Mouse (Mus musculus): ENCODE results near the gene Hsd11b1. TPM values are rescaled to one million over a fixed set of nuclear protein-coding genes. Genes with fewer than 3 reads are reported as not detected.

Hsd11b1 gene
- polyA plus RNA-seq, 1 experiment from 2014 or later = not detected

- Histone ChIP-seq H3K4me2 (ENCODE audit: low read depth) (peak overlapping the region; percentile 70), H3K27me3 (ENCODE audit: control insufficient read depth, insufficient read depth, low read length) (no peaks in the 10 kb centered on the region), H3K4me3 (ENCODE audit: low read depth, low read length) (peak overlapping the region; percentile 67), H3K27ac (ENCODE audit: low read depth, low read length) (0 out of 2 replicates have a peak overlapping the region, but pooled peaks have one; percentile 17), H3K9ac (ENCODE audit: low read length) (peak overlapping the region; percentile 64), H3K4me1 (ENCODE audit: control insufficient read depth, insufficient read depth, low read length) (0 out of 2 replicates have a peak, but pooled peaks cover 9% of the 10 kb centered on the region), H3K36me3 (ENCODE audit: control insufficient read depth, insufficient read depth, low read length) (no peaks in the 10 kb centered on the region), H3K9me3 (ENCODE audit: control insufficient read depth, low read length) (no peaks in the 10 kb centered on the region)
- DNase-seq (ENCODE audit: low spot score) (peak; percentile 98), ATAC-seq (ENCODE audit: insufficient read depth, low FRiP score, low TSS enrichment) (peak; percentile 98)
- WGBS = 1% methylated on average over 48 of the region's 48 CpGs
These were observed 90.7 kb downstream of the Hsd11b1 start for GRCm38 (mm10) chr1:193172991-193173809.

Other genes starting within 250 kb of the Hsd11b1 start
- gene Syt14, start 228.3 kb downstream of the Hsd11b1 start, polyA plus RNA-seq (2014; fragmentation: Nextera tagmentation; extraction: Ambion mirVana) = 7.4 and 8.1 TPM in 2 replicates
- gene Diexf, start 133.8 kb downstream of the Hsd11b1 start, polyA plus RNA-seq (2014; fragmentation: Nextera tagmentation; extraction: Ambion mirVana) = 10.8 and 11.3 TPM in 2 replicates
- gene Irf6, start 111.0 kb downstream of the Hsd11b1 start, polyA plus RNA-seq (2014; fragmentation: Nextera tagmentation; extraction: Ambion mirVana) = 5.4 and 5.5 TPM in 2 replicates
- gene A130010J15Rik, start 96.0 kb downstream of the Hsd11b1 start, polyA plus RNA-seq (2014; fragmentation: Nextera tagmentation; extraction: Ambion mirVana) = 16.6 and 17.2 TPM in 2 replicates
- gene Traf3ip3, start 62.4 kb downstream of the Hsd11b1 start, polyA plus RNA-seq (2014; fragmentation: Nextera tagmentation; extraction: Ambion mirVana) = 1.6 and 2.6 TPM in 2 replicates
- gene Lamb3, start 56.4 kb downstream of the Hsd11b1 start, polyA plus RNA-seq (2014; fragmentation: Nextera tagmentation; extraction: Ambion mirVana) = 0.09 and 0.62 TPM in 2 replicates
- gene G0s2, start 9.1 kb upstream of the Hsd11b1 start, polyA plus RNA-seq (2014; fragmentation: Nextera tagmentation; extraction: Ambion mirVana) = 7.4 and 7.9 TPM in 2 replicates
- gene Camk1g, start 106.2 kb upstream of the Hsd11b1 start, polyA plus RNA-seq (2014; fragmentation: Nextera tagmentation; extraction: Ambion mirVana) = 12.4 and 13.3 TPM in 2 replicates

Data from neural tube, embryonic 11.5 days (tissue).